Mouse (Mus musculus): ENCODE data around the gene 2310033P09Rik. TPM values are rescaled to one million over a fixed set of nuclear protein-coding genes. Genes with fewer than 3 reads are reported as not detected.

2310033P09Rik gene
- polyA plus RNA-seq (2012; rRNA removed): 11.1 and 13.3 TPM in 2 replicates

GRCm38 (mm10) chr11:59208153-59208831, at the start of gene 2310033P09Rik:
Gene 2310033P09Rik (plus strand): TSS chr11:59208321.
- peaks cover 7% of the 10 kb centered on the region for H3K4me1 ChIP-seq (ENCODE audit: control insufficient read depth, insufficient read depth, low read length)
- peak; percentile 18; the same call in 1 of the 2 replicates for TF ChIP-seq CTCF (IDR thresholded peaks at IDR 0.05; ENCODE audit: control insufficient read depth, insufficient read depth, insufficient replicate concordance, low read depth, low read length)
- peak; percentile 94 for TF ChIP-seq POLR2A (IDR thresholded peaks at IDR 0.05; ENCODE audit: control insufficient read depth, low read depth, low read length)
- H3K27me3 ChIP-seq (ENCODE audit: control insufficient read depth, insufficient read depth, low read length): no peaks in the 10 kb centered on the region
- H3K4me3 ChIP-seq (ENCODE audit: control insufficient read depth, low read depth, low read length): peak within 1 kb of the TSS; percentile 98
- H3K27ac ChIP-seq (ENCODE audit: control insufficient read depth, insufficient read depth, low read depth, low read length): peak within 1 kb of the TSS; percentile 96
- no peaks in the 10 kb centered on the region; the same call in 1 of the 2 replicates for H3K36me3 ChIP-seq (ENCODE audit: control insufficient read depth, insufficient read depth, low read length)

DNA sequence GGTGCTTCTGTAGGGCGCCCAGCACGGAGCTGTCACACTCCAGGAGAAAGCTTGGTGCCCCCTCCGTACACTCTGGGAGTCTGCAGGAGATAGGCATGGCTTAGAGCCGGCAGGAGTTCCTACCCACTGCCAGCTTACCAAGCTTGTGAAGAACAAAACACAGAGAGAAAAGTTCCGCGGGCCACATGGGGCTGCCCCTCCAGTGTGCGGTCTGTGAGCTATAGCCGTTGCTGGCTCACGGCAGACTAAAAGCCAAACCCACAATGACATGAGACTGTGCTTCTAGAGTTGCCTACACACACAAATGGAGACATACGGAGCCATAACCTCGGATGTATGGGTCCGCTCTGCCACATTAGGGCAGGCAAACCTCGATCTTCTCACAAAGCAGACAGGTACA, 49.0 kb upstream of the 2310033P09Rik start:
- Histone ChIP-seq H3K4me1 (ENCODE audit: control insufficient read depth, insufficient read depth, low read length) (peaks cover 6% of the 10 kb centered on the region; the same call in 1 of the 2 replicates), H3K27me3 (ENCODE audit: control insufficient read depth, insufficient read depth, low read length) (no peaks in the 10 kb centered on the region), H3K27ac (ENCODE audit: control insufficient read depth, insufficient read depth, low read depth, low read length) (no peak overlapping the region), H3K4me3 (ENCODE audit: control insufficient read depth, low read depth, low read length) (no peak overlapping the region), H3K36me3 (ENCODE audit: control insufficient read depth, insufficient read depth, low read length) (no peaks in the 10 kb centered on the region; the same call in 1 of the 2 replicates)
- no peak for TF ChIP-seq CTCF (IDR thresholded peaks at IDR 0.05; ENCODE audit: control insufficient read depth, insufficient read depth, insufficient replicate concordance, low read depth, low read length)
- no peak for TF ChIP-seq POLR2A (IDR thresholded peaks at IDR 0.05; ENCODE audit: control insufficient read depth, low read depth, low read length)

GRCm38 (mm10) chr11:59159558-59159957, 48.6 kb upstream of the 2310033P09Rik start:
- no peak for TF ChIP-seq CTCF (IDR thresholded peaks at IDR 0.05; ENCODE audit: control insufficient read depth, insufficient read depth, insufficient replicate concordance, low read depth, low read length)
- no peak for TF ChIP-seq POLR2A (IDR thresholded peaks at IDR 0.05; ENCODE audit: control insufficient read depth, low read depth, low read length)
- H3K36me3 ChIP-seq (ENCODE audit: control insufficient read depth, insufficient read depth, low read length): no peaks in the 10 kb centered on the region; the same call in 1 of the 2 replicates
- no peak overlapping the region for H3K27ac ChIP-seq (ENCODE audit: control insufficient read depth, insufficient read depth, low read depth, low read length)
- H3K4me3 ChIP-seq (ENCODE audit: control insufficient read depth, low read depth, low read length): no peak overlapping the region
- no peaks in the 10 kb centered on the region for H3K27me3 ChIP-seq (ENCODE audit: control insufficient read depth, insufficient read depth, low read length)
- H3K4me1 ChIP-seq (ENCODE audit: control insufficient read depth, insufficient read depth, low read length): peaks cover 10% of the 10 kb centered on the region

DNA sequence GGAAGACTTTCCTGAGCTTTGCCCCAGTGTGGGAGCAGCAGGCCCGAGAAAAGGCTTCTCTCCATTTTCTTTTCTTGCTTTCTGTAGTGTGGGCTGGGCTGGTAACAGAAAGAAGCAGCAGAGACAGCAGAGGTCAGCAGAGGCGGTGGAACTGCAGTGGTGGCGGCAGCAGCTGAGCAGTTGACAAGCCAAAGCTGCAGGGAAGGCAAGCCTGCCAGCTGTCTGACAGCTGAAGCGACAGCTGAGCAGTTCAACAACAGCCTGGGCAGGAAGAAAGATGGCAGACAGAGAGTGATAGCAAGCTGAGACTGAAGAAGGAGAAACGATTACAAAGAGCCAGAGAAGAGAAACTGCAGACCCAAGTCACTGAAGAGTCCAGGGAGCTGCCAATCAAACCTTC, 46.7 kb upstream of the 2310033P09Rik start:
- Histone ChIP-seq H3K4me1 (ENCODE audit: control insufficient read depth, insufficient read depth, low read length) (peaks cover 14% of the 10 kb centered on the region), H3K36me3 (ENCODE audit: control insufficient read depth, insufficient read depth, low read length) (no peaks in the 10 kb centered on the region; the same call in 1 of the 2 replicates), H3K4me3 (ENCODE audit: control insufficient read depth, low read depth, low read length) (peak overlapping the region; percentile 97), H3K27ac (ENCODE audit: control insufficient read depth, insufficient read depth, low read depth, low read length) (no peak overlapping the region), H3K27me3 (ENCODE audit: control insufficient read depth, insufficient read depth, low read length) (no peaks in the 10 kb centered on the region)
- TF ChIP-seq CTCF (IDR thresholded peaks at IDR 0.05; ENCODE audit: control insufficient read depth, insufficient read depth, insufficient replicate concordance, low read depth, low read length): no peak
- no peak for TF ChIP-seq POLR2A (IDR thresholded peaks at IDR 0.05; ENCODE audit: control insufficient read depth, low read depth, low read length)

GRCm38 (mm10) chr11:59162443-59163254, 45.5 kb upstream of the 2310033P09Rik start:
- no peaks in the 10 kb centered on the region for H3K27me3 ChIP-seq (ENCODE audit: control insufficient read depth, insufficient read depth, low read length)
- H3K27ac ChIP-seq (ENCODE audit: control insufficient read depth, insufficient read depth, low read depth, low read length): peak overlapping the region; percentile 76
- peak overlapping the region; percentile 97 for H3K4me3 ChIP-seq (ENCODE audit: control insufficient read depth, low read depth, low read length)
- no peak for TF ChIP-seq CTCF (IDR thresholded peaks at IDR 0.05; ENCODE audit: control insufficient read depth, insufficient read depth, insufficient replicate concordance, low read depth, low read length)
- TF ChIP-seq POLR2A (IDR thresholded peaks at IDR 0.05; ENCODE audit: control insufficient read depth, low read depth, low read length): no peak
- peaks cover 14% of the 10 kb centered on the region for H3K4me1 ChIP-seq (ENCODE audit: control insufficient read depth, insufficient read depth, low read length)
- no peaks in the 10 kb centered on the region; the same call in 1 of the 2 replicates for H3K36me3 ChIP-seq (ENCODE audit: control insufficient read depth, insufficient read depth, low read length)

DNA sequence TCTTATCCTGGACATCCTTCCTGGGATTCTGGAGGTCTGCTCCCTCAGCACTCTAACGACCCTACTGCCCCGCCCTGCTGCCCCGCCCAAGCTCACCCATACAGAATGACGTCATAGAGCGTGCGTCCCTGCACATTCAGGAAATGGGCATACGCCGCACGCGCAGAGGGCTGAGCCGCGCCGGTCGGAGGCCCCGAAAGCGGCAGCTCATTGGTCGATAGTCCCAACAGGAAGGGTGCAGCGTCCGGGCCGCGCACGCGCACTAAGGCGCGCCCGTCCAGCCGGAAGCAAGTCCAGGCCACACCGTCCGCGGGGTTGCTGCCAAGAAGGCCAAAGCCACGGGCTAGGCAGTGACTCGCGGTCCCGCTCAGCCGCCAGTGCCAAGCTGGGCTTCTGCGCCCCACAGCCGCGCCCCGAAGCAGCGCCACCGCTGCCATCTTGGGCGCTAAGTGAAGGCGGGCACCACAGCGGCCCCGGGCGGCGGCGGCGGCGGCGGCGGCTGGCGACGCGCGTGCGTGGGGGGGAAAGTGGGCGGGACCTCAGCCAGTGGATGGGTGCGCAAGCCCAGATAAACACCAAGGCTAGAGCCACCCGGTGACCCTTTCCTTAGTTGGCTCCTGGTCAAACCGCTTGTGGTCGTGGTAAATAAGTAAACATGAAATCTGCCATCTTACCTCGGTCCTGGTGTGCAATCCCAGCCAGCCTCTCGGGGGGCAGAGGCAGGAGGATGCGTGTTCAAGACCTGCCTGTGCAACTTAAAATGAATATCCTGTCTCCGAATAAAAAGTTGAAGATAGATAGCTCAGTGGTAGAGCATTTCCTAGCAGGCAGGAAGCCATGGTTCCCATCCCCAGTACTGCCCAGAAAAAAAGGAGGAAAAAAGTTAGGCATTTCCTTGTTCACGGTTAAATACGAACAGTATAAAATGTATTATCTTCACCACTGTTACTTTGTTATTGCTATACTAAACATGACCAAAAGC, 44.6 kb upstream of the 2310033P09Rik start, which contains the start of gene Iba57:
TSS of gene Iba57 (minus strand) at position 485 of the 982 bp plus-strand sequence.
- TF ChIP-seq CTCF (IDR thresholded peaks at IDR 0.05; ENCODE audit: control insufficient read depth, insufficient read depth, insufficient replicate concordance, low read depth, low read length): no peak
- TF ChIP-seq POLR2A (IDR thresholded peaks at IDR 0.05; ENCODE audit: control insufficient read depth, low read depth, low read length): peak; percentile 90
- H3K4me3 ChIP-seq (ENCODE audit: control insufficient read depth, low read depth, low read length): peak within 1 kb of the TSS; percentile 97
- peak within 1 kb of the TSS; percentile 99 for H3K27ac ChIP-seq (ENCODE audit: control insufficient read depth, insufficient read depth, low read depth, low read length)
- H3K36me3 ChIP-seq (ENCODE audit: control insufficient read depth, insufficient read depth, low read length): no peaks in the 10 kb centered on the region; the same call in 1 of the 2 replicates
- peaks cover 11% of the 10 kb centered on the region for H3K4me1 ChIP-seq (ENCODE audit: control insufficient read depth, insufficient read depth, low read length)
- no peaks in the 10 kb centered on the region for H3K27me3 ChIP-seq (ENCODE audit: control insufficient read depth, insufficient read depth, low read length)
